In the genomic region with DNA sequence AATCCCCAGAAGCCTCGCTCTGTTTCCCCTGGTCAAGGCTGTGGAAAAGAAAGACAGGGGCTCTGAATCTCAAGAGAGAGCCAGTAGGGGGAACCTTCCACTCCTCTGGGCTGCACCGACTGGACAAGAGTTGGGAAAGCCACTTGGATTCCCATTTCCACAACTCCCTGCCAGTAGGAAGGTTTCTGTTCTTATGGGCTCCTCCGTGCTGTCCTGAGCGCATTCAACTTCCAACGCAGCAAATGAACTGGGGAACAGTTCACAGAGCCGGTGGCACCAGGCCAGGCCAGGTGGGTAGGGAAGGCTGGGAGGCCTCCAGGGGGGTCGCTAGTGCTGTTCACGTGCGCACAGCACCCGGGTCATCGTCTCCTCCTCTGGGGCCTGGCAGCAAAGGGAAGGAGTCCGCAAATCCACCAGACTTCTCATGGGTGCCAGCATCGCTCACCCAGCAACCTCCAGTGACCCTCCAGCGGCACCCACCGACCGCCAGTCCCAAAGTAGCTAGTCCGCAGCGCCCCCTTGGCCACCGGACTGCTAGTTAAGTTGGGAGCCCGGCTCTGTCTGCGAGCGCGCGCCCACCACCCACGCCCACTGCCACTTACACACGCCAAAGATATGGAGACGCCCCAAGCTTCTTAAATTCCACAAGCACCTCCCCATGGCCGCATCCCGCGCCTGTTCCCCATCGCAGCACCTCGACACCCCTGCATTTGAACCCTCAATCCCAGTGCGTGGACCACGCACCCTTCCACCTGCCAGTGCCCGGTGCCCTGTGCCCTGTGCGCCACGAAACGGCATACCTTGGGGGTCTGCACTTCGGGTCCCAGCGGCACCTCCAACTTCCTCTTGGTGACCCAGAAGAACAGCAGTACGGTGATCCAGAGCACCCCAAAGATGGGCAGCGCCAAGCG, we compare ENCODE assay signal across 7 mouse cellular contexts. TPM values are rescaled to one million over a fixed set of nuclear protein-coding genes. Genes with fewer than 3 reads are reported as not detected.
A peak's percentile ranks its signal among the peaks of the same experiment; 100 is the strongest.
DNase-seq lines count a peak whose midpoint lies in the region; ATAC-seq lines count a peak whose summit lies in the region.

No protein-coding gene starts in this region.

- H3K27ac ChIP-seq in embryonic facial prominence, embryonic 10.5 days (replicated peaks): peak overlapping the region; percentile 74
- H3K27ac ChIP-seq in hindbrain, embryonic 11.5 days (ENCODE audit: low read depth, low read length): no peak overlapping the region
- peak overlapping the region; percentile 84 for H3K27ac ChIP-seq in midbrain, embryonic 16.5 days (ENCODE audit: low read length)

- H3K9ac ChIP-seq in hindbrain, embryonic 11.5 days (ENCODE audit: low read depth, low read length): peak overlapping the region; percentile 65
- H3K9ac ChIP-seq in midbrain, embryonic 16.5 days (ENCODE audit: low read depth, low read length): peak overlapping the region; percentile 89

- peak; percentile 3 to 5 for DNase-seq in thymus, postnatal 36 days
- DNase-seq in thymus, postnatal 0 days (ENCODE audit: low spot score): no peak
- peak; percentile 45 for DNase-seq in embryonic facial prominence, embryonic 10.5 days (ENCODE audit: low spot score)
- peak; percentile 49 for DNase-seq in hindbrain, embryonic 11.5 days (ENCODE audit: low spot score)
- DNase-seq in layer of hippocampus, adult 9-11 months: peak; percentile 54
- DNase-seq in urinary bladder, postnatal 25 days (ENCODE audit: low spot score): peak; percentile 8

- peaks cover 7% of the 10 kb centered on the region; the same call in 1 of the 2 replicates for H3K9me3 ChIP-seq in embryonic facial prominence, embryonic 10.5 days
- no peaks in the 10 kb centered on the region for H3K9me3 ChIP-seq in hindbrain, embryonic 11.5 days (ENCODE audit: control insufficient read depth, low read length)
- no peaks in the 10 kb centered on the region for H3K9me3 ChIP-seq in midbrain, embryonic 16.5 days (replicated peaks; ENCODE audit: control insufficient read depth, low read length, poor library complexity, severe bottlenecking)

- 2% methylated on average over 43 of the region's 43 CpGs for WGBS in embryonic facial prominence, embryonic 10.5 days
- WGBS in hindbrain, embryonic 11.5 days: 1% methylated on average over 42 of the region's 43 CpGs
- under 1% methylated on average over 43 of the region's 43 CpGs for WGBS in midbrain, embryonic 16.5 days

- H3K36me3 ChIP-seq in embryonic facial prominence, embryonic 10.5 days (replicated peaks): no peaks in the 10 kb centered on the region
- H3K36me3 ChIP-seq in hindbrain, embryonic 11.5 days (ENCODE audit: control insufficient read depth, insufficient read depth, low read length): no peaks in the 10 kb centered on the region
- no peaks in the 10 kb centered on the region for H3K36me3 ChIP-seq in midbrain, embryonic 16.5 days (ENCODE audit: control insufficient read depth, insufficient read depth, low read length)

- H3K4me1 ChIP-seq in embryonic facial prominence, embryonic 10.5 days: peaks cover 23% of the 10 kb centered on the region
- H3K4me1 ChIP-seq in hindbrain, embryonic 11.5 days (replicated peaks; ENCODE audit: control insufficient read depth, insufficient read depth, low read length): no peaks in the 10 kb centered on the region; the same call in 1 of the 2 replicates
- peaks cover 27% of the 10 kb centered on the region for H3K4me1 ChIP-seq in midbrain, embryonic 16.5 days (ENCODE audit: control insufficient read depth, insufficient read depth, low read length)

- peak; percentile 35 for ATAC-seq in hindbrain, embryonic 11.5 days (ENCODE audit: low FRiP score)
- ATAC-seq in midbrain, embryonic 16.5 days: peak; percentile 36

- peak overlapping the region; percentile 63 for H3K4me3 ChIP-seq in embryonic facial prominence, embryonic 10.5 days
- peak overlapping the region; percentile 49 for H3K4me3 ChIP-seq in hindbrain, embryonic 11.5 days (ENCODE audit: low read depth, low read length)
- H3K4me3 ChIP-seq in midbrain, embryonic 16.5 days (ENCODE audit: low read depth, low read length): peak overlapping the region; percentile 68

- peaks cover 66% of the 10 kb centered on the region for H3K27me3 ChIP-seq in embryonic facial prominence, embryonic 10.5 days (replicated peaks; ENCODE audit: low read depth, poor library complexity, severe bottlenecking)
- H3K27me3 ChIP-seq in hindbrain, embryonic 11.5 days (ENCODE audit: control insufficient read depth, insufficient read depth, low read length): peaks cover 15% of the 10 kb centered on the region
- H3K27me3 ChIP-seq in midbrain, embryonic 16.5 days (ENCODE audit: control insufficient read depth, insufficient read depth, low read depth, low read length): no peaks in the 10 kb centered on the region

- peak overlapping the region; percentile 94 for H3K4me2 ChIP-seq in hindbrain, embryonic 11.5 days (replicated peaks; ENCODE audit: low read depth, low read length)
- peak overlapping the region; percentile 87 for H3K4me2 ChIP-seq in midbrain, embryonic 16.5 days (ENCODE audit: low read length)

RNA-seq across cellular contexts. Expression of gene Galnt14, which starts 0.9 kb away (rescaled TPM):
- 0.65 and 0.67 TPM in 2 replicates for polyA plus RNA-seq in thymus, postnatal 0 days (2015; fragmentation: Nextera tagmentation; extraction: Ambion mirVana)
- polyA plus RNA-seq in embryonic facial prominence, embryonic 10.5 days (2016; fragmentation: Nextera tagmentation; extraction: Ambion mirVana): 1.5 and 1.9 TPM in 2 replicates
- polyA plus RNA-seq in hindbrain, embryonic 11.5 days (2014; fragmentation: Nextera tagmentation; extraction: Ambion mirVana): 5.1 TPM in 2 replicates
- polyA plus RNA-seq in midbrain, embryonic 16.5 days (2015; fragmentation: Nextera tagmentation; extraction: Ambion mirVana): 20.4 and 25.2 TPM in 2 replicates
